Mouse (Mus musculus): ENCODE data around the gene S1pr4. TPM values are rescaled to one million over a fixed set of nuclear protein-coding genes. Genes with fewer than 3 reads are reported as not detected.
A peak's percentile ranks its signal among the peaks of the same experiment; 100 is the strongest.

S1pr4 gene
- polyA plus RNA-seq, 1 experiment from 2014 or later = 0.99 TPM

- Histone ChIP-seq H3K4me3 (ENCODE audit: low read length) (no peak overlapping the region), H3K27me3 (replicated peaks; ENCODE audit: control insufficient read depth, insufficient read depth, low read length) (peaks cover 66% of the 10 kb centered on the region), H3K9ac (ENCODE audit: low read depth, low read length) (no peak overlapping the region), H3K27ac (ENCODE audit: low read length) (no peak overlapping the region), H3K9me3 (ENCODE audit: control insufficient read depth, low read length) (no peaks in the 10 kb centered on the region), H3K4me2 (ENCODE audit: low read depth, low read length) (no peak overlapping the region), H3K36me3 (ENCODE audit: control insufficient read depth, insufficient read depth, low read length) (no peaks in the 10 kb centered on the region), H3K4me1 (ENCODE audit: control insufficient read depth, insufficient read depth, low read length) (0 out of 2 replicates have a peak, but pooled peaks cover 2% of the 10 kb centered on the region)
- no peak for ATAC-seq
- 39% methylated on average over 12 of the region's 12 CpGs for WGBS
Observed at GRCm38 (mm10) chr10:81456983-81457563, 42.9 kb downstream of the S1pr4 start.

GRCm38 (mm10) chr10:81455181-81455895, 44.6 kb downstream of the S1pr4 start, which contains the start of gene Nfic:
Nfic (minus strand) TSS chr10:81455635.
- H3K9ac ChIP-seq (ENCODE audit: low read depth, low read length) = no peak within 1 kb of the TSS
- H3K4me3 ChIP-seq (ENCODE audit: low read length) = no peak within 1 kb of the TSS
- H3K4me2 ChIP-seq (ENCODE audit: low read depth, low read length) = no peak within 1 kb of the TSS
- 0 out of 2 replicates have a peak, but pooled peaks cover 2% of the 10 kb centered on the region for H3K4me1 ChIP-seq (ENCODE audit: control insufficient read depth, insufficient read depth, low read length)
- H3K27ac ChIP-seq (ENCODE audit: low read length) = no peak within 1 kb of the TSS
- peaks cover 66% of the 10 kb centered on the region for H3K27me3 ChIP-seq (replicated peaks; ENCODE audit: control insufficient read depth, insufficient read depth, low read length)
- no peaks in the 10 kb centered on the region for H3K9me3 ChIP-seq (ENCODE audit: control insufficient read depth, low read length)
- H3K36me3 ChIP-seq (ENCODE audit: control insufficient read depth, insufficient read depth, low read length) = no peaks in the 10 kb centered on the region
- ATAC-seq = no peak
- 66% methylated on average over 25 of the region's 28 CpGs for WGBS

- WGBS = 75% methylated on average over 2 of the region's 2 CpGs
- Histone ChIP-seq H3K4me2 (ENCODE audit: low read depth, low read length) (no peak overlapping the region), H3K27ac (ENCODE audit: low read length) (no peak overlapping the region), H3K4me1 (ENCODE audit: control insufficient read depth, insufficient read depth, low read length) (0 out of 2 replicates have a peak, but pooled peaks cover 2% of the 10 kb centered on the region), H3K36me3 (ENCODE audit: control insufficient read depth, insufficient read depth, low read length) (no peaks in the 10 kb centered on the region), H3K27me3 (replicated peaks; ENCODE audit: control insufficient read depth, insufficient read depth, low read length) (peaks cover 61% of the 10 kb centered on the region), H3K9me3 (ENCODE audit: control insufficient read depth, low read length) (no peaks in the 10 kb centered on the region), H3K4me3 (ENCODE audit: low read length) (no peak overlapping the region), H3K9ac (ENCODE audit: low read depth, low read length) (no peak overlapping the region)
- ATAC-seq = no peak
Observed at GRCm38 (mm10) chr10:81454106-81454505, 45.8 kb downstream of the S1pr4 start.

GRCm38 (mm10) chr10:81452947-81453288, 47.0 kb downstream of the S1pr4 start:
- H3K4me3 ChIP-seq (ENCODE audit: low read length) = no peak overlapping the region
- no peak overlapping the region for H3K4me2 ChIP-seq (ENCODE audit: low read depth, low read length)
- H3K27ac ChIP-seq (ENCODE audit: low read length) = no peak overlapping the region
- H3K4me1 ChIP-seq (ENCODE audit: control insufficient read depth, insufficient read depth, low read length) = 0 out of 2 replicates have a peak, but pooled peaks cover 2% of the 10 kb centered on the region
- no peak overlapping the region for H3K9ac ChIP-seq (ENCODE audit: low read depth, low read length)
- 3% methylated on average over 14 of the region's 14 CpGs for WGBS
- no peaks in the 10 kb centered on the region for H3K9me3 ChIP-seq (ENCODE audit: control insufficient read depth, low read length)
- H3K36me3 ChIP-seq (ENCODE audit: control insufficient read depth, insufficient read depth, low read length) = no peaks in the 10 kb centered on the region
- no peak for ATAC-seq
- peaks cover 63% of the 10 kb centered on the region for H3K27me3 ChIP-seq (replicated peaks; ENCODE audit: control insufficient read depth, insufficient read depth, low read length)

- H3K4me1 ChIP-seq (ENCODE audit: control insufficient read depth, insufficient read depth, low read length) = 0 out of 2 replicates have a peak, but pooled peaks cover 2% of the 10 kb centered on the region
- H3K27ac ChIP-seq (ENCODE audit: low read length) = no peak overlapping the region
- H3K27me3 ChIP-seq (replicated peaks; ENCODE audit: control insufficient read depth, insufficient read depth, low read length) = peaks cover 58% of the 10 kb centered on the region
- no peak overlapping the region for H3K4me3 ChIP-seq (ENCODE audit: low read length)
- H3K4me2 ChIP-seq (ENCODE audit: low read depth, low read length) = no peak overlapping the region
- WGBS = 9% methylated on average over 36 of the region's 36 CpGs
- ATAC-seq = no peak
- H3K36me3 ChIP-seq (ENCODE audit: control insufficient read depth, insufficient read depth, low read length) = no peaks in the 10 kb centered on the region
- 0 out of 2 replicates have a peak overlapping the region, but pooled peaks have one; percentile 37 for H3K9ac ChIP-seq (ENCODE audit: low read depth, low read length)
- no peaks in the 10 kb centered on the region for H3K9me3 ChIP-seq (ENCODE audit: control insufficient read depth, low read length)
Observed at GRCm38 (mm10) chr10:81452237-81452946, 47.5 kb downstream of the S1pr4 start.

- WGBS = 58% methylated on average over 6 of the region's 6 CpGs
- no peak overlapping the region for H3K4me2 ChIP-seq (ENCODE audit: low read depth, low read length)
- ATAC-seq = no peak
Observed at GRCm38 (mm10) chr10:81451365-81451745, 48.6 kb downstream of the S1pr4 start.

GRCm38 (mm10) chr10:81450641-81451364, 49.1 kb downstream of the S1pr4 start:
- H3K27me3 ChIP-seq (replicated peaks; ENCODE audit: control insufficient read depth, insufficient read depth, low read length) = peaks cover 49% of the 10 kb centered on the region
- no peaks in the 10 kb centered on the region for H3K9me3 ChIP-seq (ENCODE audit: control insufficient read depth, low read length)
- 57% methylated on average over 9 of the region's 9 CpGs for WGBS
- H3K4me3 ChIP-seq (ENCODE audit: low read length) = no peak overlapping the region
- no peaks in the 10 kb centered on the region for H3K36me3 ChIP-seq (ENCODE audit: control insufficient read depth, insufficient read depth, low read length)
- H3K4me1 ChIP-seq (ENCODE audit: control insufficient read depth, insufficient read depth, low read length) = 0 out of 2 replicates have a peak, but pooled peaks cover 2% of the 10 kb centered on the region
- H3K9ac ChIP-seq (ENCODE audit: low read depth, low read length) = no peak overlapping the region
- ATAC-seq = 0 out of 2 replicates have a peak, but pooled peaks have one; percentile 14
- H3K27ac ChIP-seq (ENCODE audit: low read length) = no peak overlapping the region
- no peak overlapping the region for H3K4me2 ChIP-seq (ENCODE audit: low read depth, low read length)

More at GRCm38 (mm10) chr10:81451365-81451745, 48.6 kb downstream of the S1pr4 start:
- Histone ChIP-seq H3K27ac (ENCODE audit: low read length) (no peak overlapping the region), H3K4me3 (ENCODE audit: low read length) (no peak overlapping the region), H3K27me3 (replicated peaks; ENCODE audit: control insufficient read depth, insufficient read depth, low read length) (peaks cover 49% of the 10 kb centered on the region), H3K9ac (ENCODE audit: low read depth, low read length) (no peak overlapping the region), H3K4me1 (ENCODE audit: control insufficient read depth, insufficient read depth, low read length) (0 out of 2 replicates have a peak, but pooled peaks cover 2% of the 10 kb centered on the region), H3K9me3 (ENCODE audit: control insufficient read depth, low read length) (no peaks in the 10 kb centered on the region), H3K36me3 (ENCODE audit: control insufficient read depth, insufficient read depth, low read length) (no peaks in the 10 kb centered on the region)

GRCm38 (mm10) chr10:81450140-81450539, 49.8 kb downstream of the S1pr4 start:
- H3K27me3 ChIP-seq (replicated peaks; ENCODE audit: control insufficient read depth, insufficient read depth, low read length) = peaks cover 49% of the 10 kb centered on the region
- no peaks in the 10 kb centered on the region for H3K9me3 ChIP-seq (ENCODE audit: control insufficient read depth, low read length)
- ATAC-seq = peak; percentile 85

More at GRCm38 (mm10) chr10:81450140-81450539, 49.8 kb downstream of the S1pr4 start:
- Histone ChIP-seq H3K27ac (ENCODE audit: low read length) (no peak overlapping the region), H3K4me3 (ENCODE audit: low read length) (no peak overlapping the region), H3K4me1 (ENCODE audit: control insufficient read depth, insufficient read depth, low read length) (0 out of 2 replicates have a peak, but pooled peaks cover 2% of the 10 kb centered on the region), H3K9ac (ENCODE audit: low read depth, low read length) (no peak overlapping the region), H3K36me3 (ENCODE audit: control insufficient read depth, insufficient read depth, low read length) (no peaks in the 10 kb centered on the region), H3K4me2 (ENCODE audit: low read depth, low read length) (no peak overlapping the region)
- 1% methylated on average over 7 of the region's 7 CpGs for WGBS

Measured in intestine, embryonic 16.5 days (tissue).